Mouse (Mus musculus) spleen, adult 18-20 months (tissue): ENCODE measurements around the gene Pex12.
"Not testable (repeated sequence)": the region's sequence is repeated elsewhere in the genome, so short reads cannot be mapped to it uniquely, and the experiment has no call there.

Experiments used
- DNase-seq, 2 experiments: peaks; one replicate each; pipeline ENCODE4 v3.0.0; 2022; ENCODE audit warnings: mixed read lengths in 2 of 2

Gene Pex12

DNA sequence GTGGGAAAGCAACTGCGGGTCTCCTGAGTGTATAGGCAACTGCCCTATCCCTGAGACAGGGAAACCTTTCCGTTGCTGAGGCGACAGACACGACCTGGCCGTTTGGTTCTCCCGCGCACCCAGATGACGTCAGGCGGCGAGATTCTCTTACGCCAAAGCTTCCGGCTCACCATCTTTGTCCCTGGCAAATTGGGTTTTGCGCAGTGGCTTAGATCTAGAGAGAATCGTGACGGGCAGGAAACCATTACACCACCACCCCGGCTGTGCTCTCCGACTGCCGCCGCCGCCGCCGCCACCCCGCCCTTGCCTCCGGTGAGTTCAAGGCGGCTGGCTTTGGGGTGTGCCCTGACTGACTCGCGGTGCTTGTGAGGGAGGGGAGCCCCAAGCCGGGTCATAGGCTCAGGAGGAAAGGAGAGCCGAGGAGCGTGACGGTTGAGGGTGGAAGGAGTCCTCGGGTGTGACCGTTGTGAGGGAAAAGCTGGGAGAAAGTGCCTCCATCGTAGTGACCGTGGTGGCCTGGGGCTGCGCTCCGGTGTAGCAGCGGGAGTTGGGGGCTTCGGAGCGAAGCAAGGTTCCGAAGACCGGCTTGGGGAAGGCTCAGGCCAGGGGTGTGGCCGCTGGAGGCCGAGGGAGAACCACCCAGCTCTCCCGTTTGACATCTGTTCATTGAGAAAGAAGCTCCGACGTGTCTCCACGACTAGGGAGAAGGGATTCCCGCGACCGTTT, at the start of gene Pex12:
Gene Pex12, minus strand, starts transcription at position 61 of the 726 bp plus-strand sequence.
- DNase-seq: peak; percentile 86 to 93

DNA sequence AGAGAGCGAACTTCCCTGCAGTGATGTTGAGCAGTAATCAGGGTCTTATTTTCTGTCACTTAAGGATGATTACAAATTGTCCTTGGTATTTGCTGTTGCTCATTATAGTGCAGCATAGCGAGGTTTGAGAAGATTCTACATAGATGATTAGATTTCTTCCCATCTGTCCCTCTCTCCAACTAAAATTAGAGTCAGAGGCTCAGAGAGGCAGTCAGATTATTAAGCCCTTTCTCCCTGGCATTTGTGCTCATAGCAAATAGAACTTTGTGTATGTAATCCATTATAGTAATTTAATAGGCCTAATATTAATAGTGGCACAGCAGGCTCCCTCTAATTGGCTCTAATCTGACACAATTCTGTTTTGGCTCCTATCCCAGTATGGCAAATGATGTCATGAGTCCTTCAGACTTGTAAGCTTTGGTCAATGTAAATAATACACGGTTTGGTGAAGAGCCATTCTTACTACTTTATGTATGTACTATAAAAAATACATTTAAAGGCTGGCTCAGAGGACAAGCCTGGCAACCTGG, 39.4 kb upstream of the Pex12 start:
- no peak for DNase-seq

DNA sequence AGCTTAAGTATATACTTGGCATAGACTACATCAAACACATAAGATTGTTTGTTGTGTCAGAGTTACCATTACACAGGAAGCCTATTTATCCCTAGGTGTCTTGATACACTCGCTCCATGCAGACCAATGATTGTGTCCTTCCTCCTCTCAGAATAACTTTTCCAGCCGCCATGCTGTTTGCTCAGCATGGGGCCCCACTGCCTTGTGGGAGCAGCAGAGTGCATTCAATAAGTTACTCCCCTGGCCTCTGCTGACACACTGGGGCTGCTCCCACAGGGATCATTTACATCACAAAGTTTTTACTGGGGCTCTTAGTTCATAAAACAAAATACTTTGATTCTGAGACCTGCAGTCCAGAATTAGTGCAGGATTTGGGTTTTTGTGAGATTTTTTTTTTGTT, 37.3 kb upstream of the Pex12 start:
- DNase-seq: no peak

DNA sequence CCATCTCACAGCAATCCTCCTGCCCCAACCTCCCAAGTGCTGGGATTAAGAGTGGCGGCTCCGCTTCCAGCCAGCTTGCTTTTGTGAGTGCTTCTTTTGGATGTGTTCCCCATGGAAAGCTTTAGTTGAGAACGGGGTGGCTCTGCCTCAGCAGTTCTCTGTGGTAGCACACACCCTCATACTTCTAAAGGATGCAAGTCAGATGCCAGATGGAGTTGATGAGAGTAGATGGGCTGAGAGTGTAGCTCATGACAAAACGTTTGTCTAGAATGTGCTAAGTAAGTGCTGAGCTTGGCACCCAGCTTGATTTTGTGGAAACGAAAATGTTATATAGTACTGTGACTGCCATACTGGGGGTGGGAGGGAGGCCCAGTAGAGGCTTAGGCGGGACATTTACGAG, 33.4 kb upstream of the Pex12 start:
- DNase-seq: no peak

DNA sequence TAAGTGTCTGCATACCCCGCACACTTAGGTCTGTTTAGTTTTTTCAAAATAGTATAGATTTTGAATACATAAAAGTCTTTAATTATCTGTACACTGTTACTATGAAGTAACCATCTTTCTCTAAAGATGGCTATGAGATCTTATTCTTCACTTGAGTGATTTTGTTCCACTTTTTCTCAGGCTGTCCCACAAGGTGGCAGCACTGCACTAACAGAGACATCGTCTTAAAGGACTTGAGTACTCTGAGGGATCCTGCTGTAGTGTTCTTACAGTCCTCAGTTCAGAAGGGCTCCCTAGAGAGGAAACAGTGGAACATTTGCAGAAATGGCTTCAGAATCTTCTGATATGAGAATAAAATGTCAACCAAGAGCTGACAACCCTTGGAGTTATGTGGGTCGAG, 25.0 kb upstream of the Pex12 start:
- DNase-seq: peak; percentile 6 to 58

DNA sequence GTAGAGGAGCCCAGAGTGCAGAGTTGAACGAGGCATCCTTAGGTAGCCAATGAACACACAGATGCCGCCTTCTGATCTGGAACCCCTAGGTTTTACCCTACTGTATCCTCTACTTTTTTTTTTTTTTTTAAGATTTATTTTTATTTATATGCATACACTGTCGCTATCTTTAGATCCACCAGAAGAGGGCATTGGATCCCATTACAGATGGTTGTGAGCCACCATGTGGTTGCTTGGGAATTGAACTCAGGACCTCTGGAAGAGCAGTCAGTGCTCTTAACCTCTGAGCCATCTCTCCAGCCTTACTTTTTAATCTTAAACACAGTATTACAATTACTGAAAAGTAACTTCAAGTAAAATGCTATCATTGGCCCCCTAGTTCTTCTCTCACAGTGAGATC, 24.3 kb upstream of the Pex12 start:
- not testable (repeated sequence) for DNase-seq

DNA sequence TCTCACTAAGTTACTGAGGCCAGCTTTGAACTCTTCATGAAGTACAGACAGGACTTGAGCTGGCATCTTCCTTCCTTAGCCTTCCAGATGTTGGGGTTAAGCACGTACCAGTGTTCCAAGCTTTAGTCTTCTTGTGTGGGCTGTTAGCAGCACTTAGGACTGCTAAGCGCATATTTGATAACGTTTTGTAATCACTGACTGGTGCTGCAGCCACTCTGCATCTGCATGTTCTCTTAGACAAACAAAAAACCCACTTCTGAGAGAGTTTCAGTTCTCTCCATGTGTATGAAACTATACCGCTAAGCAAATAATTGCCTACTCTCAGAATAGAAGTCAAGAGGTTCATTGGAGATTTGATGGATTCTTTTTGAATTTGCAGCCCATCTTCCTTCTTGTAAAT, 16.7 kb upstream of the Pex12 start:
- DNase-seq: no peak

DNA sequence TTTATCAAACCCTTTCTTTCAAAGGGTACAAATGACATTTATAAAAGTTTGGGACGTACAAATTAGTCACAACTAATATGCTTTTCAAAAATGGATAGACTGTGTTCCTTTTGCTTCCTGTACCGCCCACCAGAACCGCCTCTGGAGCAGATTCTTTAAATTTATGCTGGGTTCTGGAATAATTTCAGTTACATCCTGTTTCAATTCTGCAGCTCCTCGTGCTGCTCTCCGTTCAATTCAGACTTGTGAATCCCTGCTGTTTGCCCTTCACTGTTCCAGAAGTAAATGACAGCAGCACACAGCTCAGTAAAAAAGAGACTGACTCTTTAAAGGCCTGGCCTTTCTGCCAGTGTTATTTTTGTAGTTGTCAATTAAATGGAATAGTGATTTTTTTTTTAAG, 10.1 kb upstream of the Pex12 start:
- DNase-seq: no peak

DNA sequence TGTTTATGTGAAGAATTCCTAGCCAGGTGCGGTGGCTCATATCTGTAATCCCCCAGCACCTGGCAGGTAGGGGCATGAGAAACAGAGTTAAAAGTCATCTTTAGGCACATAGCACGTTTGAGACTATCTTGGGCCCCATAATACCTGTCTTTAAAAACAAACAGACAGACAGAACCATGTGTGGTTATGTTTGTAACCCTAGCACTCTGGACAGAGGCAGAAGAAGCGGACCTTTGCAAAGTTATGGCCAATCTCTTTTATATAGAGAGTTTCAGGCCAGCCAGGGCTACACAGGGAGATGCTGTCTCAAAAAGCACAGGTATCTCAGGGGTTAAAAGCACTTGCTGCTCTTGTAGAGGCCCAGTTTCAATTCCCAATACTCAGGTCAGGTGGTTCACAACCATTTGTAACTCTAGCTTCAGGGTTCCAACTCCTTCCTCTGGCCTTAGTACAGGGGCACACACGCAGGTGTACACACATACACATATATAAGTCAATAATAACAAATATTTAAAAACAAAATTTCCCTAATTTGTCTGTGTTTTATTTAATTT, 4.4 kb upstream of the Pex12 start:
- no peak for DNase-seq

DNA sequence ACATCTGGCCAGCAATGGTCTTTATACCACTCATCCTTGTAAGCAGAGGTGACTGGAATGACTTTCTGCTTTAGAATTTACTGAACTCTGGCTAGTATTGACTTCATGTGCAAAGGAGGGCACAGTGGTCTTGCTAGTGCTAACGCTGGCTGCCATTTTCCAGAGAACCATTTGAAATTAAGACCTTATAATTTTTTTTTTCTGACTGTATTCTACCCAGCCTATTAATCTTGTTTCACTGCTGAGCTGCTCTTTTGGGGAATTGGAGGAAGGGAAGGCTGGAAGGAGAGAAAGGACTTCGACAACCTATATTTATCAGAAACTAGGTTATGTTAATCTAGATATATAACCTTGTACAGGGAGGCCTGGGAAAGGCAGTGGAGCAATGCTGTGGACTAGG, 2.1 kb upstream of the Pex12 start:
- DNase-seq: no peak

DNA sequence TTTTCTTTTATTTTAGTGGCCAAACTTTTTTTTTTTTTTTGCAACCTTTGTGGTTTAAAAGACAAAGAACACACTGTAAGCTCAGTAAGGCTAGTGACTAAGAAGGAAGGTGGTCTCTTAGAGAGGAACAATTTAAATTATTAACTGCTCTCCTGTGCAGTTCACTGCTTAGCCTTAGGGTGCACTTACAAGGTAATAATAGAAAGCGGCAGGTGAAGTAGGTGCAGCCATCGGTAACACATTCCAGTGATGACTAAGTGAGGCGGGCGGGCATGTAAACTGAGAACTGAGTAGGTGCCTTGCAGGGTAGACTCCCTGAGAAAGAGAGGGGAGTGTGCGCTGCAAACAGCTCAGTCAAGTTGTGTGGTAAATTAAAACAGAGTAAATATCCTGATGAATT, 1.4 kb upstream of the Pex12 start:
- no peak for DNase-seq

DNA sequence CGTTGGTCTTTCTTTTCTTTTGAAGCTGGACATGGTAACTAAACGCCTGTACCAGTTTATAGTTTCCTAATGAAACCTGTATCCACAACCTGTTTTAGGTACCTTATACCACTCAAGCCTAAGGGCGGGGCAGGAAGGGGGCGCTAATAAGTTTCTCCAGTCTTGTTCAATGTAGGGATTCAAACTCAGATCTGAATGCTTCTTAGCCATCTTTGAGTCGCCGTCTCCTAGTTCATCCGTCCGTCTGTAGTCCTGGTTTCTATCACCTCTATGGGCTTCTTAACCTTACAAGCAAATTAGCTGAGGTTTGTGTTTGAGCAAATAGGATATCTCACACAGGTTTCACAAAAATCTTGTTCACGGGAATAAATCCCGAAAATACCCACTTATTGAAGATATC, 262 bp downstream of the Pex12 start:
- peak; percentile 10 to 42 for DNase-seq

DNA sequence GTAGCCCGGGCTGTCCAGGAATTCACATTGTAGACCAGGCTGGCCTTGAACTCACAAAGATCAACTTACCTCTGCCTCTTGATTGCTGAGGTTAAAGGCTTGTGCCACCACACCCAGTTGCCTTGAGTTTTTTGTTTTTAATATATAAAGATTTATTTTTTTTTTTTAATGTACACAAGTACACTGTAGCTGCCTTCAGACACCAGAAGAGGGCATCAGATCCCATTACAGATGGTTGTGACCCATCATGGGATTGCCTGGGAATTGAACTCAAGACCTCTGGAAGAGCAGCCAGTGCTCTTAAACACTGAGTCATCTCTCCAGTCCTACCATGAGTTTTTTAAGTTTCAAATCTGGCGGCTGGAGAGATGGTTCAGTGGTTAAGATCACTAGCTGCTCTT, 955 bp downstream of the Pex12 start:
- DNase-seq: no peak

DNA sequence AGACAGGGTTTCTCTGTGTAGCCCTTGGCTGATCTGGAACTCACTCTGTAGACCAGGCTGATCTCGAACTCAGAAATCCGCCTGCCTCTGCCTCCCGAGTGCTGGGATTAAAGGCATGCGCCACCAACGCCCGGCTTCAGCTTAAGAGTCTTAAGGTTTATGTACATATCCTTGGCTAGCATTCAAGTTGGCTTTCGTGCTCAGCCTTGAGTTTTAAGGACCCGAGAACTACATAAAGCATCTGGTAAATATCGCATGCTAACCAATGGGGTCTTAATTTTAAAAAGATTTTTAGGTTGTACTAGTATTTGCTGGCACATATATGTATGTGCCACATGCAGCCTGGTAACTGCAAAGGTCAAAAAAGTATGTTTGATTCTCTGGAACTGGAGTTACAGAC, 2.7 kb downstream of the Pex12 start:
- DNase-seq: no peak

DNA sequence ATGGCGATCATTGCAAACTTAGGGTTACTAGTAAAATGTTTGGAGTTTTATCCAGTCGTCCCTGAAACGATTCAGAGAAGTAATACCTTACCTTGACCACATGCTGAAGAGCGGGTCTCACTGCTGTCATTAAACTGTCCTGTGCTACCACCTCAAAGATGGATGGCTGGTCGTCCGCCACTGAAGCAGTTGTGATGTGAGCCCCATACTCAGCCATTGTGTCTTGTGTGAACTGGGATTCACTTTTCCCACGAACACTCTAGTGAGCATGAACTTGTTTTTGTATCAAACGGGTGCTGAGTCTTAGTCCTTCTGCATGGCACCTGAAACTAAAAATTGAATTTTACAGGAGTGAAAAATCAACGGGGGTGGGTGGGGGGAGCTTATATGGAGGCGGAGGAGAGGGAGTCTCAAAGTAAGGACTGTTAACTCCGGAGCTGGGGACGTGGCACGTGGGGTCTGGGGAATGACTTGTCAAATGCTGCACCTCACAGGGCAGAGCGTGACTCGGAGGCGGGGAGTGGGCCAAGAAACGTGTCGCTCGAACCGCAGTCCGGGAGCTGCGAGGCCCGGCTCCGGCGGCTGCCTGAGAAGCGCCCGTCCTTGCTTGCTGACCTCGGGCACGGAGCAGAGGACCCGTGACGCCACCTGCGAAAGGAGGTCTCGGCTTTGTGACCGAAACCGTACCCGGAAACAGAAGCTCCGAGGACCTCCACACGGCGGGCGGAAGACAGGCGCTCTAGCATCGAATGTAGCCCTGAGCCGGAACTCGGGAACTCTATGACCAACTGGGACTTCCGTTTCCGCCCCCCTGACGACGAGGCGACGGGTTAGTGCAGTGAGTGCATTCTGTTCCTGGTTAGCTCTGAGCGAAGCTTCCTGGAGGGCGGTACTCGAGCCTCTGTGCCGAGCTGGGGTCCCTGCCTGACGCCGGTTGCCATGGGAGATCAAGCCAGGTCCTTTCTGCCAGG, 3.9 kb downstream of the Pex12 start, which contains the start of gene Ap2b1:
Gene Ap2b1, plus strand, starts transcription at position 800 of the 971 bp plus-strand sequence.
- peak; percentile 84 to 88 for DNase-seq

DNA sequence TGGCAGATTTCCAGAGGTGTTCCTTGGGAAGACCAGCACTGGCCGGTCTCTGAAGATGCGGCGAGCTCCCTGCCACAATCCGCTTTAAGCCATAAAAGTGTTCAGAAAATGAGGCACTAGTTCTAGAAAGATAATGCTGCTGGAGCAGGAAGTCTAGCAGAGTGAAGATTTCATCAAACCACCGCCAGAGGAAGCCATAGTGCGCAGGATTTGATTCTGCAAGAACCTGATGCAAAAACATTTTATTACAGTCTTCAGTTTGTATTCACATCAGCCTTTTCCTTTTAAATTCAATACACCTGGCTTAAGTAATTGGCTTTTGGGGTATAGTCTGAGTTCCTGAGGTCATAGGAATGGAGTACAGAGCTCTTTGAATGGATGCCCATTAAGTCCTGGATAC, 4.6 kb downstream of the Pex12 start:
- DNase-seq: no peak

DNA sequence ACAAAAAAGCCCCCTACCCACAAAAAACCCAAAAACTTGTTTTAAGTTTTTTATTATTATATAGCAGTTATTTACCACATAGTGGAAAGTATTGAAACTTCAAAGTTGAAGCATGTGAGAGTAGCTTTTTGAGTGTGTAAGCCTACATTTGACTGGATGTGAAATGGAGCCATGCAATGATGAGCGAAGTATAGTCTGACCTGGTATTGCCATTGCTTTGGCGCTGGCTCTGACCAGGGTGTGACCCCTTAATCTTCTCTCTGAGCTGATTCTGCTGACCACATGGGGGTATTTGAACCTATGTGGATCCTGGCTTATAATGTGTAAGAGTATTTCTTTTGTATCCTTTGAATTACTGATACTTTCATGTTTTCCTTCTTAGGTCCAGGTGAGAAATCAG, 8.3 kb downstream of the Pex12 start:
- no peak for DNase-seq

DNA sequence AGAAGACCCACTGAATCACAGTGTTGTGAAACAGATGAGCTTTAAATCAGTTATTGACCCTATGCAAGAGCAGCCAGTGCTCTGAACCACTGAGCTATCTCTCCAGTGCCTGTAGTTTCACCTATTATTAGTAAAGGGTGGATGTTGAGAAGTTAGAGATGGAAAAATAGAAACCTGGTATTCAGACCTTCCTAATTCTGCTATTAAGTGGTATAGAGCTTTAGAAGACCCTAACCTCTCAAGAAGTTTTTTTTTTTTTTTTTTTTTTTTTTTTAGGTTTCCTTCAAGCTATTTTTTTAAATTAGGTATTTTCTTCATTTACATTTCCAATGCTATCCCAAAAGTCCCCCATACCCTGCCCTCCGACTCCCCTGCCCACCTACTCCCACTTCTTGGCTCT, 9.2 kb downstream of the Pex12 start:
- no peak for DNase-seq

DNA sequence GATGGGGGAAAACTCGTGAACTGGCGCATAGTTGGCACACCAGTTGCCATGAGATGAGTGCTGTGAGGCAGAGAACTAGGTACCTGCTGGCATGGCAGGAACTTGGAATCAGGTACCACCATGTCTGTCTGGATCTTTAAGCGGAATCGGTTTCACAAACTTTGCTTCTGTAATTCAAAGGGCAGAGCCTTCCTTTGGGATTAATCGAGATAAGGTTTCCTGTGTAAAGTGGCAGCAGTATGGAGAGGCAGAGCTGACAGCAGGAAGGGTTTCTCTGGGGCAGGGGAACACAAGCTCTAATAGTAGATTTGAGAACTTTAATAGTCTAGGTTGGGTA, 10.2 kb downstream of the Pex12 start:
- no peak for DNase-seq

DNA sequence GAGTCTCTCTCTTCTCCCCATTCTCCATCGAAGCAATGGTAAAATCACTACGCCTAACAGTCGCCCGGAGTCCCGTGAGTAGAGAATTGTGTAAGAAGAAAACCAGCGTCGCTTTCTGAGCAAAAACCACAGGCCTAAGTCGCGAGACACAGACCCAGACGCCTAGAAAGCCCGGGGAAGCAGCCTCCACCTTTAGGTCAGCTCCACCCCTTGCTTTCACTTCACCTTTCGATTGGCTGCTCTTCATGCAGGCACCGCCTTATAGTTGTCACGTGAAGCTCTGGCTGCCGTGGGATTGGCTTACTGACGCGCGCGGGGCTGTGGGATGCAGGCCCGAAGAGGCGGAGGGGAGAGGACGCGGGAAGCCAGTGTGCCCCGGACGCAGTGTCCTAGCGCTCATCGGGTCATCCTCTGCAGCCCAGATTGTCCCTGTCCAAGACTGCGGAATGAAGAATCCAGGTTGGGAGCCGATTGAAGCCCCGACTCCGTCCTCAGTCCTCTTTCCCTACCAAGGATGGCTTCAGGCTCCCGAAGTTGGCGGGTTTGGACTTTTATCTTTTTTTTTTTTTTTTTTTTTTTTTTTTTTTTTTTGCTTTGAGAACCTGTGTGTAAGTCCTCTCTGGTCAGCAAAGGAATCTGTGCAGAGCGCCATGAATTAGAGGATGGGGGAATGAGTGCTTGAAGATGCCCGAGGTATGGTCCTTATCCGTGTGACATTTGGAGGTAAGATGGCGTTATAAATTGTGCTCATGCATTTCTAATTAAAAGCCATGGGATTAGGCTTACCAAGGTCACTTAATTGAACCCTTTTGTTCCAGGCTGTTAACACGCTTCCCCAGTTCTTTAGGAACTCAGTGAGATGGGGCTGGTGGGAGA, 10.8 kb downstream of the Pex12 start:
- DNase-seq: peak; percentile 85 to 88

DNA sequence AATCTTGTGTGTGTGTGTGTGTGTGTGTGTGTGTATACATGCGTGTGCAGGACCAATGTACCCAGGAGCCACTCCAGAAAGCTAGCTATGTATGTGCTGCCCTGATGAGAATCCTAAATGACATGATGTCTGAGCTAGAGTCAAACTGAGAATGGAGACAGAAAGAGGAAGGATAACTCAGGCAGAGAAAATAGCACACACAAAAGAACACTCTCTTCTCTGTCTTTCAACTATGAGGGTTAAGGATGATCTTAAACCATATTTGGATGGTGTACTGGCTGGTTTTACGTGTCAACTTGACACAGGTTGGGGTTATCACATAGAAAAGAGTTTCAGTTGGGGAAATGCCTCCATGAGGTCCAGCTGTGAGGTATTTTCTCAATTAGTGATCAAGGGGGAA, 12.8 kb downstream of the Pex12 start:
- DNase-seq: no peak

DNA sequence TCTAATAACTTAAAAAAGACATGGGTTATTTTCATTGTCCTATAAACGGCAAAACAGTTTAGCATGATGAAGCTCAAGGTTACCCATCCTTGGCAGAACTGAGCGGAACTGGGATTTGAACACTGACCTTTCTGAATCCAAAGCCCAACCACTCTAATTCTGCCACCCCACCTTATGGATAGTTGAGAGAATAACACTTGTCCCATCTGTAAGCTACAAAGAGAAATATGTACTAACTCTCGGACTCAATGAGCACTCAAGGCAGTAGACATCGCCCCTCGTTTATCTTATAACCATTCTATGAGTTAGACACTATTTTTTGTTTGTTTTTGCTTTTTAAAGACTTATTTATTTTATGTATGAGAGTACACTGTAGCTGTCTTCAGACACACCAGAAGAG, 13.3 kb downstream of the Pex12 start:
- no peak for DNase-seq

DNA sequence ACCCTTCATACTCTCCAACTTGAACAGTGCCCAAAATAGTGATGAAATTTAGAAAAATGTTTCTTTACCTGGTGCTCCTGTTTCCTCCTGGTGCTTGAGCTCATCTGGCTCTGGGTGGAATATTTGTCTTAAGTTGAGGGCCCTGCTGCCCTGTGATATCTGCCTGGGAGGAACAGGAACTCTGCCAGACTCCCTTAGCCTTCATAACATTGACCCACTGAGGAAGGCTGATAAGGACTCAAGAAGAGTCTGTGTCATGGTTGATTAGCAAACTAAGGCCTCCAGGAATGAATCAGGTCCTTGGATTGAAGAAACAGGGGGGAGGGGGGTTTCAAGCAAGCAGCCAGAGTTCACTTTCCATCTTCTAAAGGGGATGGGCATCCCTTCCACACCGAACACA, 15.8 kb downstream of the Pex12 start, which contains the start of gene Slfn14:
Gene Slfn14, minus strand, starts transcription at position 161 of the 400 bp plus-strand sequence.
- no peak for DNase-seq
